Mouse (Mus musculus): ENCODE measurements around the gene Myog. TPM values are rescaled to one million over a fixed set of nuclear protein-coding genes. Genes with fewer than 3 reads are reported as not detected.

Gene Myog
- polyA plus RNA-seq, 1 experiment from 2014 or later: 4.4 TPM

DNA sequence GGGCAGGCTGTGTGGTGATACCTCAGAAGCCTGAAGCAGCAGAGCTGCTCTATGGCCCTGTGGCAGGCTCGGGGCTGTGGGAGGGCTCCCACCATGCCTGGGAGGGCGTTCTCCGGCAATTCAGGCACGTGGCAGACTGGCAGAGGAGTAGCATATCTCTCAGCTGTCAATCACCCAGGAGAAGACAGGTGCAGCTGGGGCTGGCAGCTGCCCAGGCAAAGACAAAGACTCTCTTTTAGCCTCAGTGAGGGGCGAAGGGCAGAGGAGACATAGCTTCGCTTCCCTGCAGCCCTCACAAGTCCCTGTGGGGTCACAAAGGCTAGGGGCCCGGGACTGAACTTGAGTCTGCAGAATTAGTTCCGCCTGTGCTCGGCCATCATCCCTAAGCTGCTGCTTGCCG, 17.6 kb downstream of the Myog start:
- ATAC-seq (ENCODE audit: low read depth): 0 out of 2 replicates have a peak, but pooled peaks have one; percentile 21
- Histone ChIP-seq H3K4me1 (ENCODE audit: control insufficient read depth, low read depth, low read length) (peaks cover under 1% of the 10 kb centered on the region; the same call in 1 of the 2 replicates), H3K27ac (ENCODE audit: low read length) (no peak overlapping the region), H3K36me3 (ENCODE audit: control insufficient read depth, insufficient read depth) (no peaks in the 10 kb centered on the region), H3K27me3 (ENCODE audit: control insufficient read depth, insufficient read depth, low read depth, low read length) (no peaks in the 10 kb centered on the region), H3K9me3 (replicated peaks; ENCODE audit: control insufficient read depth, low read length) (no peaks in the 10 kb centered on the region), H3K9ac (ENCODE audit: low read depth, low read length) (no peak overlapping the region), H3K4me3 (ENCODE audit: low read depth, low read length) (no peak overlapping the region), H3K4me2 (ENCODE audit: low read depth, low read length) (no peak overlapping the region)
- WGBS (ENCODE audit: insufficient replicate concordance): 50% methylated on average over 10 of the region's 10 CpGs

DNA sequence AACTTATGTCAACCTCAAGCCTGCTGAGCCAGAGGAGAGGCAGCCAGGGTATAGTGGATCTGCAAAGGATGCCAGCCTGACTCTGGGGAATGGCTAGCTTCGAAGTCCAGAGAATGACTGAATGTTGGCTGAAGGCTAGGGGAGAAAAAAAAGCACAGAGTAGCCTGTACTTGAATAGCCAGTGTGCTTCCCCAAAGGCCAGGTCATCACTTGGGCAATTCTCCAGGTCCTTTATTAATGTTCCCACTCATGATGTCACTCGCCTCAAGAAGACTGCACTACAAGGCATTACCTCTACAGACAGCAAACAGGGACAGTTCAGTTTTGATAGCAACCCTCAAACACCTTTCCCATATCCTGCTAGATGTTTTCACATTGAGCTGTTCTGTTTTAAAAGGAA, 20.5 kb downstream of the Myog start:
- no peaks in the 10 kb centered on the region for H3K36me3 ChIP-seq (ENCODE audit: control insufficient read depth, insufficient read depth)
- H3K4me2 ChIP-seq (ENCODE audit: low read depth, low read length): no peak overlapping the region
- 59% methylated on average over 2 of the region's 2 CpGs for WGBS (ENCODE audit: insufficient replicate concordance)
- H3K9ac ChIP-seq (ENCODE audit: low read depth, low read length): no peak overlapping the region
- no peaks in the 10 kb centered on the region for H3K4me1 ChIP-seq (ENCODE audit: control insufficient read depth, low read depth, low read length)
- H3K27me3 ChIP-seq (ENCODE audit: control insufficient read depth, insufficient read depth, low read depth, low read length): no peaks in the 10 kb centered on the region
- H3K4me3 ChIP-seq (ENCODE audit: low read depth, low read length): no peak overlapping the region
- ATAC-seq (ENCODE audit: low read depth): no peak
- H3K9me3 ChIP-seq (replicated peaks; ENCODE audit: control insufficient read depth, low read length): no peaks in the 10 kb centered on the region
- H3K27ac ChIP-seq (ENCODE audit: low read length): no peak overlapping the region

DNA sequence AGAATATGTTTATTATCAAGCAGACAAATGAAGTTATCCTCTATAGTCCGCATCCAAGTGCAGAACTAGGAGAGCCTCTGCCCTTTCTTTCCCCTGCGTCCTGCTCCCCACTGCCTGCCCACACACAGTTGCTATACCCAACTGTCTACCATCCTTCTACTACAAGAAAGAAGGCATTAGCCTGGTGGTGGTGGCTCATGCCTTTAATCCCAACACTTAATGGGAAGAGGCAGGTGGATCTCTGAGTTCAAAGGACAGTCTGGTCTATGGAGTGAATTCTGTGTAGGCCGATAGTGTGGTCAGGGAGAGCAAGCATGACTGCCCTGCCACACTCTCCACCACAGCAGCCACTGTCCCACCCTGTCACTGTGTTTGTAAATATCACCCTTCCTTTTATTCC, 20.9 kb downstream of the Myog start:
- no peaks in the 10 kb centered on the region for H3K36me3 ChIP-seq (ENCODE audit: control insufficient read depth, insufficient read depth)
- no peak overlapping the region for H3K4me2 ChIP-seq (ENCODE audit: low read depth, low read length)
- H3K27me3 ChIP-seq (ENCODE audit: control insufficient read depth, insufficient read depth, low read depth, low read length): no peaks in the 10 kb centered on the region
- no peaks in the 10 kb centered on the region for H3K9me3 ChIP-seq (replicated peaks; ENCODE audit: control insufficient read depth, low read length)
- no peak overlapping the region for H3K9ac ChIP-seq (ENCODE audit: low read depth, low read length)
- WGBS (ENCODE audit: insufficient replicate concordance): 80% methylated on average over 3 of the region's 3 CpGs
- no peak overlapping the region for H3K4me3 ChIP-seq (ENCODE audit: low read depth, low read length)
- H3K27ac ChIP-seq (ENCODE audit: low read length): no peak overlapping the region
- H3K4me1 ChIP-seq (ENCODE audit: control insufficient read depth, low read depth, low read length): no peaks in the 10 kb centered on the region
- ATAC-seq (ENCODE audit: low read depth): no peak

DNA sequence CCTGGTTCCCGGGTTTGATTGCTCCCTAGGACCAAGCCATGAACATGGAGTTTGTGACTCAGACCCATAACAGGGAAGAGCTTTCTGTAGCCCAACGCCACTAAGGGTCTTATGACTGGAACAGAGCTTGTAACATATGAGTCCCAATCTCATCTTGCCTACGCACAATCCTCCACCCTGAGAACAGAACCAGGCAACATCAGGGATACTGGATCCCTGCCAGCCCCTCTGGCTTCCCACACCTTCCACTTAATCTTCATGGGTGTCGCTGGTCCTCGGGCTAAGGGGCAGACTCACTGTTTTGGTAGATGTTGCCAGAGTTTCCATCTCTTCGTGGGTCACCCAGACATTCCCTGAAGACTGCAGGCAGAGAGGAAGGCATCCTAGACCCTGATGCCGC, 22.0 kb downstream of the Myog start:
- H3K27me3 ChIP-seq (ENCODE audit: control insufficient read depth, insufficient read depth, low read depth, low read length): no peaks in the 10 kb centered on the region
- no peaks in the 10 kb centered on the region for H3K4me1 ChIP-seq (ENCODE audit: control insufficient read depth, low read depth, low read length)
- no peaks in the 10 kb centered on the region for H3K9me3 ChIP-seq (replicated peaks; ENCODE audit: control insufficient read depth, low read length)
- no peak for ATAC-seq (ENCODE audit: low read depth)
- H3K36me3 ChIP-seq (ENCODE audit: control insufficient read depth, insufficient read depth): no peaks in the 10 kb centered on the region
- no peak overlapping the region for H3K27ac ChIP-seq (ENCODE audit: low read length)
- H3K4me3 ChIP-seq (ENCODE audit: low read depth, low read length): no peak overlapping the region
- no peak overlapping the region for H3K9ac ChIP-seq (ENCODE audit: low read depth, low read length)
- 64% methylated on average over 7 of the region's 7 CpGs for WGBS (ENCODE audit: insufficient replicate concordance)
- H3K4me2 ChIP-seq (ENCODE audit: low read depth, low read length): no peak overlapping the region

DNA sequence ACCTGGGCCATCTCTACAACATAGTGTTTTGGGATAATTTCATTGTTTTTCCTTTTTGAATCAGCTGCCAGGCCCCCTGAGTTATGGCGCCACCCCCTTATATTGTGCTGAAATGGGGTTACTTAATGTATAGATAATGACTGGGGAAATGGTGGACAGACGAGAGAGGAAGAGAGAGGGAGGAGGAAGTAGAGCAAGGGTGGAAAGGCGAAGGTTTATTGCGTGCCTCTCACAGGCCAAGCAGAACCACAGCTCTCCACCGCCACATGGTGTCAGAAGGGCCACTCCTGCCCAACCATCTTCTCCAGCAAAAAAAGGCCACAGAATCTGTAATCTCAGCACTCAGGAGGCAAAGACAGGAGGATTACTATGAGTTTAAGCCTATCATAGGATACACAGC, 25.4 kb downstream of the Myog start:
- H3K9ac ChIP-seq (ENCODE audit: low read depth, low read length): no peak overlapping the region
- no peaks in the 10 kb centered on the region for H3K36me3 ChIP-seq (ENCODE audit: control insufficient read depth, insufficient read depth)
- ATAC-seq (ENCODE audit: low read depth): no peak
- no peak overlapping the region for H3K4me3 ChIP-seq (ENCODE audit: low read depth, low read length)
- WGBS (ENCODE audit: insufficient replicate concordance): 47% methylated on average over 5 of the region's 5 CpGs
- H3K9me3 ChIP-seq (replicated peaks; ENCODE audit: control insufficient read depth, low read length): no peaks in the 10 kb centered on the region
- H3K4me1 ChIP-seq (ENCODE audit: control insufficient read depth, low read depth, low read length): no peaks in the 10 kb centered on the region
- no peak overlapping the region for H3K27ac ChIP-seq (ENCODE audit: low read length)
- no peaks in the 10 kb centered on the region for H3K27me3 ChIP-seq (ENCODE audit: control insufficient read depth, insufficient read depth, low read depth, low read length)
- no peak overlapping the region for H3K4me2 ChIP-seq (ENCODE audit: low read depth, low read length)

DNA sequence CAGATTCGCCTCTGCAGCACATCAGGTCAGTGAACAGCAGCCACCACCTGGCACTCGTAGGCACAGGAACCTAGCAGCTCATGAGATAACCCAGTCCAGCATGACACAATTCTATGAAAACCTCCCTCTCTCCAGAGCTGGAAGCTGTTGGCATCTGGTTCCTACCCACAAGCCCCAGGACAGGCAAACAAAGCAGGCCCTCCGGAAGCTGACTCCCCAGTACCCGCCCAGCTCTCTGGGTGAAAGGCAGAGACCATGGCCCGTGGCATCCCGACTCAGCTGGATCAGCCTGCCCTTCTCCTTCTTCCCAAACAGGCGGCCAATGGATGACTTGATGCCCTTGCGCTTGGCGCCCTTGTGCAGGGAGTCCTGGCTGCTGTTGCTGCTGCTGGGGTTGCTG, 26.6 kb downstream of the Myog start:
- Histone ChIP-seq H3K27me3 (ENCODE audit: control insufficient read depth, insufficient read depth, low read depth, low read length) (no peaks in the 10 kb centered on the region), H3K4me1 (ENCODE audit: control insufficient read depth, low read depth, low read length) (no peaks in the 10 kb centered on the region), H3K27ac (ENCODE audit: low read length) (no peak overlapping the region), H3K4me2 (ENCODE audit: low read depth, low read length) (no peak overlapping the region), H3K36me3 (ENCODE audit: control insufficient read depth, insufficient read depth) (no peaks in the 10 kb centered on the region), H3K4me3 (ENCODE audit: low read depth, low read length) (no peak overlapping the region), H3K9ac (ENCODE audit: low read depth, low read length) (no peak overlapping the region), H3K9me3 (replicated peaks; ENCODE audit: control insufficient read depth, low read length) (no peaks in the 10 kb centered on the region)
- WGBS (ENCODE audit: insufficient replicate concordance): 67% methylated on average over 9 of the region's 9 CpGs
- no peak for ATAC-seq (ENCODE audit: low read depth)

DNA sequence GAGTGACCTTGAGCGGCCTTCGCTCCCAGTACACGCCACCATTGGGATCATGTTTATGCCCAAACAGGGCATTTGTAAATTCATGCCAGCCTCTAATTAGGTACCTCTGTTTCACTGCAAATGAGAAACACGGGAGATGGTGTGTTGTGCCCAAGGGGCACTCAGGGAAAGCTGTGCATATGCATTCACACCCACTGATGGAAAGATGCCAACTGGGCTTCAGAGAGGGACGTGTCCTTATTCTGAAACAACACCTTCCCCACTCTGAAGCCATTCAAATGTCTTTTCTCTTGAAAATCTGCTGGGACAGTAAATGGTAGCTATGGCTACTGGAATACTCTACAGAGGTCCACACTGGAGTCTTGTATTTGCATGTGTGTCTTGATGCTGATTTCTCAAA, 28.5 kb downstream of the Myog start:
- Histone ChIP-seq H3K36me3 (ENCODE audit: control insufficient read depth, insufficient read depth) (no peaks in the 10 kb centered on the region), H3K4me3 (ENCODE audit: low read depth, low read length) (no peak overlapping the region), H3K9ac (ENCODE audit: low read depth, low read length) (no peak overlapping the region), H3K4me2 (ENCODE audit: low read depth, low read length) (no peak overlapping the region), H3K27me3 (ENCODE audit: control insufficient read depth, insufficient read depth, low read depth, low read length) (no peaks in the 10 kb centered on the region), H3K4me1 (ENCODE audit: control insufficient read depth, low read depth, low read length) (no peaks in the 10 kb centered on the region), H3K9me3 (replicated peaks; ENCODE audit: control insufficient read depth, low read length) (no peaks in the 10 kb centered on the region), H3K27ac (ENCODE audit: low read length) (no peak overlapping the region)
- 71% methylated on average over 5 of the region's 5 CpGs for WGBS (ENCODE audit: insufficient replicate concordance)
- no peak for ATAC-seq (ENCODE audit: low read depth)

DNA sequence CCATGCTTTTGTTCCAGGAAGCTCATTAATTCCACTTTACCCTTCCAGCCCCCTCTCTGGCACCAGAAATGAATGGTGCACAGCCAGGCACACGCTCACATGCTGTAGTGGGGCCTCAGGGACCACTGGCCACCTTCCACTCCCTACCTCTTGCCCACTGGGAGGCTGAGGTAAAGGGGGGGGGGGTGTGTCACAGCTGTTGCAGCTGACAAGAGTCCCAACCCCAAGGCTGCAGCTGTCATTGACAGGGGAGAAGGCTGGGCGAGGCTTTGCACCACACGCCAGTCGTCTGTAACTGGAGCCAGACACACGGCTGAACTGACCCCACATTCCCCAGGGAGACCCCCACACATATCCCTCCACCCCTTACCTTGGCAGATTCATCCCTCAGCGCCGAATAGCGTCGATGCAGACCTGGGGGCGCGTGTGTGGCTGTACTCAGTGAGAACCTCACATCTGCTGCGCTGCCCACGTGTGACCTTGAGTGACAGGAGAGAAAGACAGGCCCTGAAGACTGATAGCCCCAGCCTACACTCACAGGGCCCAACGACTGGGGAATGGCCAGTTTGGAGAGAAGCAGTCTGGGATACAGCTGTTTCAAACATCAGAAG, 31.0 kb downstream of the Myog start:
- Histone ChIP-seq H3K27me3 (ENCODE audit: control insufficient read depth, insufficient read depth, low read depth, low read length) (no peaks in the 10 kb centered on the region), H3K4me1 (ENCODE audit: control insufficient read depth, low read depth, low read length) (no peaks in the 10 kb centered on the region), H3K4me2 (ENCODE audit: low read depth, low read length) (no peak overlapping the region), H3K9ac (ENCODE audit: low read depth, low read length) (no peak overlapping the region), H3K36me3 (ENCODE audit: control insufficient read depth, insufficient read depth) (no peaks in the 10 kb centered on the region), H3K9me3 (replicated peaks; ENCODE audit: control insufficient read depth, low read length) (no peaks in the 10 kb centered on the region), H3K27ac (ENCODE audit: low read length) (no peak overlapping the region), H3K4me3 (ENCODE audit: low read depth, low read length) (no peak overlapping the region)
- WGBS (ENCODE audit: insufficient replicate concordance): 67% methylated on average over 14 of the region's 14 CpGs
- ATAC-seq (ENCODE audit: low read depth): no peak

DNA sequence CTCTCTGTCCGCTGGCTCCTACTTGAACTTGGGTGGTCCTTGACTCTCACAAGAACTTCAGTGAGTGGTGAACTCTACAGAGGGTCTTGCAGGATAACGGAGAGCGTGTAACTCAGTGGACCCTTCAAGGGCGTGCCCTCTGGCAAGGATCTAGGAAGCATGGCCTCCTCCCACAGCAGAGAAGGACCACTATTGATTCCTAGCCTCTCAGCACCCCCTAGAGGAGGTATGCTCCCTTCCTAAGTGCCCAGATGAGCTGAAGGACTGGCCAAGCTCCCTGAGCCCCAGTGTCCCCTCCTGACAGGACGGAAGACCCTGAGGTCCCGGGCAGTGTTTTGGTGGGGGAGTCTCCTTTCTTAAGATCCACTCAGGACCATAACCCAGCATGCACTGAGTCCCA, 32.8 kb downstream of the Myog start:
- no peaks in the 10 kb centered on the region for H3K27me3 ChIP-seq (ENCODE audit: control insufficient read depth, insufficient read depth, low read depth, low read length)
- ATAC-seq (ENCODE audit: low read depth): no peak
- no peak overlapping the region for H3K9ac ChIP-seq (ENCODE audit: low read depth, low read length)
- H3K27ac ChIP-seq (ENCODE audit: low read length): no peak overlapping the region
- H3K4me2 ChIP-seq (ENCODE audit: low read depth, low read length): no peak overlapping the region
- H3K4me3 ChIP-seq (ENCODE audit: low read depth, low read length): no peak overlapping the region
- no peaks in the 10 kb centered on the region for H3K9me3 ChIP-seq (replicated peaks; ENCODE audit: control insufficient read depth, low read length)
- H3K36me3 ChIP-seq (ENCODE audit: control insufficient read depth, insufficient read depth): no peaks in the 10 kb centered on the region
- 57% methylated on average over 6 of the region's 6 CpGs for WGBS (ENCODE audit: insufficient replicate concordance)
- no peaks in the 10 kb centered on the region for H3K4me1 ChIP-seq (ENCODE audit: control insufficient read depth, low read depth, low read length)

All from liver, embryonic 16.5 days (tissue).